Mouse (Mus musculus) thymus, adult 2 months (tissue): ENCODE results near the gene Elp1. TPM values are rescaled to one million over a fixed set of nuclear protein-coding genes. Genes with fewer than 3 reads are reported as not detected.

ENCODE experiments used
- DNase-seq: peaks from one replicate; pipeline ENCODE4 v3.0.0; 2021
- H3K27ac ChIP-seq: fragments of 200-500 bp; 2 replicates; pipeline ENCODE4 v1.5.1; 2012; ENCODE audit warnings: low read length, control low read depth; ENCODE audit not compliant: control insufficient read depth, insufficient read depth
- H3K27me3 ChIP-seq: fragments of 200-500 bp; 2 replicates; pipeline ENCODE4 v1.6.1; 2012; ENCODE audit warnings: mild to moderate bottlenecking, low read length, moderate library complexity, mixed read lengths; ENCODE audit not compliant: control insufficient read depth, insufficient read depth
- H3K36me3 ChIP-seq: fragments of 200-500 bp; 2 replicates; pipeline ENCODE4 v1.6.1; 2012; ENCODE audit warnings: mild to moderate bottlenecking, low read length, moderate library complexity; ENCODE audit not compliant: control insufficient read depth, insufficient read depth
- H3K4me1 ChIP-seq: fragments of 200-500 bp; replicated peaks from 2 replicates; pipeline ENCODE4 v1.6.1; 2012; ENCODE audit warnings: low read length; ENCODE audit not compliant: control insufficient read depth, insufficient read depth
- H3K4me3 ChIP-seq: fragments of 200-500 bp; 2 replicates; pipeline ENCODE4 v1.5.1; 2012; ENCODE audit warnings: mild to moderate bottlenecking, low read length, control low read depth, moderate library complexity; ENCODE audit not compliant: control insufficient read depth, insufficient read depth
- CTCF ChIP-seq: fragments of 200-500 bp; IDR thresholded peaks from 2 replicates; pipeline ENCODE4 v1.5.1; 2012; ENCODE audit warnings: mild to moderate bottlenecking, control low read depth, low read length, moderate library complexity, borderline replicate concordance; ENCODE audit not compliant: control insufficient read depth, poor library complexity, insufficient read depth; ENCODE audit errors: extremely low read depth
- POLR2A ChIP-seq: fragments of 200-500 bp; IDR thresholded peaks from 2 replicates; pipeline ENCODE4 v1.6.1; 2012; ENCODE audit warnings: mild to moderate bottlenecking, low read length, control low read depth, moderate library complexity; ENCODE audit not compliant: control insufficient read depth, poor library complexity, insufficient read depth; ENCODE audit errors: extremely low read depth
- WGBS: fragments of 180-500 bp; shearing (Covaris S2); methylation state at CpG from one replicate; pipeline ENCODE4 v1.1.7; 2018; 5-methylcytosine and 5-hydroxymethylcytosine counted together
- polyA plus RNA-seq: library from polyadenylated mRNA; depleted of rRNA; stranded (reverse); fragments of >200 nt; gene quantifications from 2 replicates; pipeline ENCODE4 v1.2.3, GENCODE M21; 2012

Elp1 gene
- polyA plus RNA-seq, 1 experiment: 18.0 TPM

DNA sequence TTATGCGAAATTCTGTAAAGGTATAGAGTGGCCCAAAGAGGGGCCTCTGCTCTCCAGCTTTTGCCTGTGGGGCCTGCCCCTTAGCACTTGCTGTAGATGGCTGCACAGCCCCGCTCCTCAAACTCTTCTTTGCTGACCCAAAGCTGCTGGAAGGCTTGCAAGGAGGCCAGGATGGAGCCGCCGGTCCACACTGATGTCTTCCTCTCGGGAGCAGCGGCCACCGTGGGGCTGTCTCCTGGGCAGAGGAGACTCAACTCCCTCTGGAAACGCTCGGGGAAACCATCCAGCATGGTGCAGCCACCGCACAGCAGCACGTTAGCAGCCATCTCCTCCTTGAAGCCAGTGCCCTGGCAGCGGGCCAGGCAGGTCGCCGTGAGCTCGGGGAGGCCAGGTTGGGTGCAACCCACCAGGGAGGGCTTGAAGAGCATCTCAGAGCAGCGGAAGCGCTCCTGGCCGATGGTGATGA is 62.1 kb downstream of the Elp1 start, which contains the start of gene Gm26657:
Gm26657 (plus strand) TSS at position 51 of the 466 bp plus-strand sequence.
- no peak for TF ChIP-seq POLR2A
- TF ChIP-seq CTCF: no peak
- DNase-seq: no peak
- WGBS: 92% methylated on average over 18 of the region's 18 CpGs

DNA sequence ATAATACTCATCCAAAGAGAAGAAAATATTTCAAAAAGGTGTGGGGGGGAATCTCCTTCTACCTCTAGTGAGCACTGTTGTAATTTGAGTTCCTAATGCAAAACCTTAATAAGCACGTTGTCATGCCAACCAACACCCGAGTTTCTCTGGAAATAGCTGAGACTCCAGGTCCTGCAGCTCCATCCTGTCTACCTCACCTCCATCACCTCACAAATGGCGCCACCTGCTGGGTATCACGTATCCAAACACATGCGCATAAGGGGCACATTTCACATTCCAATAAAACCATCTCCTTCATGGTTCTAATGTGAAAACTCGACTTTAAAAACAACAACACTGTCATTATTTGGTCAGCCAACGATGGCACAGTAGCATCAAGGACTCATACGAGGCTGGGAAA is 76.3 kb downstream of the Elp1 start:
- Histone ChIP-seq H3K27ac (no peak overlapping the region), H3K27me3 (no peaks in the 10 kb centered on the region), H3K4me1 (no peaks in the 10 kb centered on the region), H3K36me3 (no peaks in the 10 kb centered on the region), H3K4me3 (no peak overlapping the region)
- no peak for TF ChIP-seq POLR2A
- no peak for TF ChIP-seq CTCF
- peak; percentile 33 for DNase-seq
- WGBS: 73% methylated on average over 8 of the region's 8 CpGs

More for the DNA sequence above, 62.1 kb downstream of the Elp1 start, which contains the start of gene Gm26657:
- no peak within 1 kb of the TSS for H3K4me3 ChIP-seq
- H3K36me3 ChIP-seq: no peaks in the 10 kb centered on the region
- no peak within 1 kb of the TSS for H3K27ac ChIP-seq
- H3K27me3 ChIP-seq: no peaks in the 10 kb centered on the region
- H3K4me1 ChIP-seq: no peaks in the 10 kb centered on the region

GRCm38 (mm10) chr4:56723237-56723636 is 78.9 kb downstream of the Elp1 start:
- H3K27ac ChIP-seq: no peak overlapping the region
- no peak overlapping the region for H3K4me3 ChIP-seq
- H3K27me3 ChIP-seq: no peaks in the 10 kb centered on the region
- H3K4me1 ChIP-seq: no peaks in the 10 kb centered on the region
- no peak for TF ChIP-seq POLR2A
- no peak for TF ChIP-seq CTCF
- 96% methylated on average over 6 of the region's 6 CpGs for WGBS
- DNase-seq: no peak
- no peaks in the 10 kb centered on the region for H3K36me3 ChIP-seq

GRCm38 (mm10) chr4:56722346-56722745 is 79.8 kb downstream of the Elp1 start:
- no peaks in the 10 kb centered on the region for H3K36me3 ChIP-seq
- no peaks in the 10 kb centered on the region for H3K27me3 ChIP-seq
- no peak overlapping the region for H3K4me3 ChIP-seq
- H3K27ac ChIP-seq: no peak overlapping the region
- 83% methylated on average over 6 of the region's 6 CpGs for WGBS
- no peaks in the 10 kb centered on the region for H3K4me1 ChIP-seq
- TF ChIP-seq CTCF (no peak), POLR2A (no peak)
- no peak for DNase-seq

- Histone ChIP-seq H3K4me3 (no peak overlapping the region), H3K27me3 (no peaks in the 10 kb centered on the region), H3K36me3 (no peaks in the 10 kb centered on the region), H3K27ac (no peak overlapping the region), H3K4me1 (no peaks in the 10 kb centered on the region)
- WGBS: 30% methylated on average over 3 of the region's 3 CpGs
- TF ChIP-seq POLR2A: no peak
- TF ChIP-seq CTCF: no peak
- DNase-seq: peak; percentile 10
These were observed 80.7 kb downstream of the Elp1 start for GRCm38 (mm10) chr4:56721469-56721868.

GRCm38 (mm10) chr4:56720403-56720802 is 81.7 kb downstream of the Elp1 start:
- DNase-seq: no peak
- WGBS: 80% methylated on average over 9 of the region's 9 CpGs
- no peaks in the 10 kb centered on the region for H3K36me3 ChIP-seq
- no peak overlapping the region for H3K27ac ChIP-seq
- no peaks in the 10 kb centered on the region for H3K27me3 ChIP-seq
- TF ChIP-seq CTCF (no peak), POLR2A (no peak)
- no peak overlapping the region for H3K4me3 ChIP-seq
- H3K4me1 ChIP-seq: no peaks in the 10 kb centered on the region

DNA sequence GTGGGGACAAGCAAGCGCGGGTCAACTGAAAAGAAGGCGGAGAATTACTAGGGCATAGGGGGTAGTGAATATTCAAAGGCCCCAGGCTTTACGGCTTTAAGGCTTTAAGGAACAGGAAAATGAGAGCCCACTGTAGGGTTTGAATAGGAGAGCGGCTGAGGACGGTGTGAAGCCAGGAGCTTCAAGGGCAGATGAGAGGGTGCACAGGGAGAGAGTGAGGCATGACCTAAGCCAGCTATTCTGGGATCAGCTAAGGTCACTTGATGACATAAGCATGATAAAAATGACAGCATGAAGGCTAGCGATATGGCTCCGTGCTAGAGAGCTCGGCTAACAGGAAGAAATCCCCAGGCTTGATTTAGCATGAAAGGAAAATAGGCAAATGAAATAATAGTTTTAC is 82.7 kb downstream of the Elp1 start:
- Histone ChIP-seq H3K4me3 (no peak overlapping the region), H3K36me3 (no peaks in the 10 kb centered on the region), H3K27ac (no peak overlapping the region), H3K27me3 (no peaks in the 10 kb centered on the region), H3K4me1 (no peaks in the 10 kb centered on the region)
- no peak for TF ChIP-seq POLR2A
- TF ChIP-seq CTCF: no peak
- no peak for DNase-seq
- WGBS: 77% methylated on average over 9 of the region's 9 CpGs
